Mouse (Mus musculus) stomach, embryonic 15.5 days (tissue): ENCODE results near the gene Hecw2. TPM values are rescaled to one million over a fixed set of nuclear protein-coding genes. Genes with fewer than 3 reads are reported as not detected.

Source experiments
- ATAC-seq: fragments of 200-750 bp; cut with Nextera tagmentation; 2 replicates; pipeline ENCODE4 v1.8.0; 2017; ENCODE audit warnings: low read depth, moderate number of reproducible peaks, moderate TSS enrichment; ENCODE audit not compliant: insufficient read depth, low FRiP score
- H3K27ac ChIP-seq: fragments of 300-500 bp; sonication (generic); 2 replicates; pipeline ENCODE4 v1.5.1; 2015; ENCODE audit warnings: mild to moderate bottlenecking, inconsistent platforms
- H3K27me3 ChIP-seq: fragments of 300-500 bp; sonication (generic); replicated peaks from 2 replicates; pipeline ENCODE4 v1.6.1; 2015; ENCODE audit warnings: inconsistent platforms
- H3K36me3 ChIP-seq: fragments of 300-500 bp; sonication (generic); 2 replicates; pipeline ENCODE4 v1.6.1; 2015; ENCODE audit warnings: inconsistent platforms
- H3K4me1 ChIP-seq: fragments of 300-500 bp; sonication (generic); 2 replicates; pipeline ENCODE4 v1.6.1; 2015; ENCODE audit warnings: inconsistent platforms
- H3K4me2 ChIP-seq: fragments of 300-500 bp; sonication (generic); 2 replicates; pipeline ENCODE4 v1.6.1; 2015; ENCODE audit warnings: mild to moderate bottlenecking, inconsistent platforms
- H3K4me3 ChIP-seq: fragments of 300-500 bp; sonication (generic); replicated peaks from 2 replicates; pipeline ENCODE4 v1.5.1; 2015; ENCODE audit warnings: inconsistent platforms
- H3K9ac ChIP-seq: fragments of 300-500 bp; sonication (generic); 2 replicates; pipeline ENCODE4 v1.6.1; 2015; ENCODE audit warnings: inconsistent platforms
- H3K9me3 ChIP-seq: fragments of 300-500 bp; sonication (generic); 2 replicates; pipeline ENCODE4 v1.6.1; 2016; ENCODE audit warnings: inconsistent platforms
- WGBS: fragments of 180-500 bp; shearing (Covaris S2); methylation state at CpG from one replicate; pipeline ENCODE4 v1.1.7; 2015; 5-methylcytosine and 5-hydroxymethylcytosine counted together
- polyA plus RNA-seq: library from polyadenylated mRNA; unstranded; fragments of >200 nt; fragmentation: Nextera tagmentation; extraction: Ambion mirVana; gene quantifications from 2 replicates; pipeline ENCODE4 v1.2.1, GENCODE M21; 2015

Gene Hecw2
- polyA plus RNA-seq, 1 experiment from 2014 or later, result 2.0 TPM

DNA sequence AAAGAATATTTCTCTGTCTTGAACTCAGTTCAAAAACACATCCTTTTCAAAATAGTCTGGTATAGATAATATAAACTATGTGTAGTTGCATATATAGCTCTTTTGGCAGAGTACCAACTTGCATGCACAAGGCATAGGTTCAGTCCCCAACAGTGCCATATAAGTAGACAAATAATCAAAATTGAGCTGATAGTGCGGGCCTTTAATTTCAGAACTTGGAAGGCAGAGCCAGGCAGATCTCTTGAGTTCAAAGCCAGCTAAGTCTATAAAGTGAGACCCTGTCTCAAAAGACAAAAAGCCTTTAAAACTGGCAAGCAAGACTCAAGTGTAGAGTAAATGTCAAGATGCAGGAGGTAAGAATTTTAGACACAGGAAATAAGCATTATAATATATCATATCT lies 412.0 kb downstream of the Hecw2 start:
- H3K4me1 ChIP-seq, result no peaks in the 10 kb centered on the region
- H3K9me3 ChIP-seq, result no peaks in the 10 kb centered on the region
- no peak overlapping the region for H3K4me3 ChIP-seq
- no peaks in the 10 kb centered on the region for H3K27me3 ChIP-seq
- H3K27ac ChIP-seq, result no peak overlapping the region
- H3K36me3 ChIP-seq, result no peaks in the 10 kb centered on the region
- ATAC-seq, result no peak
- 93% methylated on average over 1 of the region's 1 CpGs for WGBS
- no peak overlapping the region for H3K4me2 ChIP-seq
- H3K9ac ChIP-seq, result no peak overlapping the region

DNA sequence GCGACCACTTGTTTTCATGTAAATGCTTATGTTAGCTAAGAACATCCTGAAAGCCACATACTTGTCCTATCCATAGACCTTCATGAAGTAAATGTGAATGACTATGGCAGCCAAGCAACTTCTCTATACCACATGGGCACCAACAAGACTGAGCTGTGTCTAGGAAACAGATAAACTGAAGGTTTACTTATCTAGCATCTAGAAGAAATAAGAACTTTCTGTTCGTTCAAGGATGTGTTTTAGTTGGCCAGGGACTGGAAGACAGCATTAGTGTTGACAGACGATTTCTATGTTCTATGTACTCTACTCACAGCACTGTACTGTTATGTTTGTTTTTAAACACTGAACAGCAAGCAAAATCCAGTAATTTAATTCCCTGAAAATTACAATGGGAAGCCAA lies 412.9 kb downstream of the Hecw2 start:
- no peak overlapping the region for H3K4me2 ChIP-seq
- no peaks in the 10 kb centered on the region for H3K36me3 ChIP-seq
- no peak overlapping the region for H3K4me3 ChIP-seq
- H3K4me1 ChIP-seq, result no peaks in the 10 kb centered on the region
- ATAC-seq, result no peak
- no peak overlapping the region for H3K9ac ChIP-seq
- no peaks in the 10 kb centered on the region for H3K9me3 ChIP-seq
- 86% methylated on average over 3 of the region's 3 CpGs for WGBS
- no peak overlapping the region for H3K27ac ChIP-seq
- H3K27me3 ChIP-seq, result no peaks in the 10 kb centered on the region

DNA sequence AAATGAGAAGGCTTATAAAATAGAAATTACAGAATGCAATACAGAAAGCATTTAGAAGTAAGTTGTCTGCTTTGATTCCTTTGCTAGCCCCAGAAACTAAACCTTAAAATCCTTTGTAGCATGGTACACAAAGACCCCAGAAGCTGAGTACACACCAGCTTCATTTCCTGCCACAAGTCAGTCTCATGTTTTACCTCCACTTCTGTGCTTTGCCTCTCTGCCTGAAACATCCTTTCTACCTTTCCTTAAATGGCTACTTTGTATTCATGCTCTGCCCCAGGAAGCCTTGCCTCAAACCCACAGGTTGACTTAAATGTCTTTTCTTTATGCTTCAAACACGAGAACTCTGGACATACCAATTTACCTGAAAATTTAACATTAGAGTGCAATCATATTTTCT lies 413.7 kb downstream of the Hecw2 start:
- Histone ChIP-seq H3K36me3 (no peaks in the 10 kb centered on the region), H3K4me3 (no peak overlapping the region)
- 75% methylated on average over 1 of the region's 1 CpGs for WGBS

DNA sequence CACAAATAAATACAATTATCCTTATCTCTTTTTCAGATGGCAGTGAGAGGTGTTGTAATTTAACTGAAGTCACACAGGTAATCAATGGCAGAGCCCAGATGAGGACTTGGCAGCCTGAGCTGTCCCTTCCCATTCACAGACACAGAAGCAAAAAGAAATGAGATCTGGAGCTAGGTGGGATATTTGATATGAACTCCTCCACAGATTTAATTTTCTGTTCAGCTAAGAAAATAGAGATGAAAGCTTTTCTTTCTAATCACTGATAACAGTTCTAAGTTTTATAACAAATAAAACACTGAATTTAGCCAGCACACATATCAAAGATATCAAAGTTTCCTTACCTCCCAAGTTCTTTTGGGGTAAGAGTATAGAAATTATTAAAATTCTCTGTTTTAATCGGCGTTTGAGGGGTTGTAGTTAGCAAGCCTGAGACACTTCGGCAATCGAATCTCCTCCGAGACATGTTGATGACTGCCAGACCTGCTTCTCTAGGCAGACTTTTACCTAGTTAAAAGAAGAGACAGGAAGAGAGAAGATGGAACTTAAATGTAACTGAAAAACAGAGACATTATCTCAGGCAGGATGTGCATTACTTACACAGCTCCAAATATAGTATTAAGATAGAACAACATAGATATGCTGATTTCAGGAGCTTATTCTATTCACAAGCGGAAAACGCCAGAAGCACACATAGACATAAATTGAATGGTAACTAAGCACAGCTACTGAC lies 418.6 kb downstream of the Hecw2 start:
- Histone ChIP-seq H3K36me3 (no peaks in the 10 kb centered on the region), H3K4me1 (no peaks in the 10 kb centered on the region), H3K4me3 (no peak overlapping the region), H3K9me3 (no peaks in the 10 kb centered on the region), H3K27me3 (no peaks in the 10 kb centered on the region), H3K27ac (no peak overlapping the region), H3K4me2 (no peak overlapping the region), H3K9ac (no peak overlapping the region)
- 83% methylated on average over 7 of the region's 7 CpGs for WGBS
- no peak for ATAC-seq

More for the DNA sequence above, 413.7 kb downstream of the Hecw2 start:
- no peaks in the 10 kb centered on the region for H3K4me1 ChIP-seq
- ATAC-seq, result no peak
- H3K27me3 ChIP-seq, result no peaks in the 10 kb centered on the region
- H3K9me3 ChIP-seq, result no peaks in the 10 kb centered on the region
- H3K4me2 ChIP-seq, result no peak overlapping the region
- H3K9ac ChIP-seq, result no peak overlapping the region
- H3K27ac ChIP-seq, result no peak overlapping the region

DNA sequence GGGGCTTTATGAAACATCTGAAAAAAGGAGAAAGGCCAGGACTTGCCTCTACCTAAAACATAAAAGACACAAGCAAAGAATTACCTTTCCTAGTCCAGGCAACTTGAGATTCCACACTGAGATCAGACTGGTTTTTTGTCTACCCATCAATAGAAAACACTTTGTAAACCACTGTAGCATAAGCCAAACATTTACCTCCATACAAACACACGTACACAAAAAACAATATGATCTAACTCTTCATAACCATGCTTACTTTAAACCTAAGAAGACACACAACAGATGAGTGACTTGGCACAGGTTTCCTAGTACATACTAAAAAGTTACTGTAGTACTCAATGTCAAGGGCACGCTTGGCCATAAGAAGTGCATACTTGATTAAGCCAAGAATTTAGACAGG lies 419.4 kb downstream of the Hecw2 start:
- no peaks in the 10 kb centered on the region for H3K27me3 ChIP-seq

DNA sequence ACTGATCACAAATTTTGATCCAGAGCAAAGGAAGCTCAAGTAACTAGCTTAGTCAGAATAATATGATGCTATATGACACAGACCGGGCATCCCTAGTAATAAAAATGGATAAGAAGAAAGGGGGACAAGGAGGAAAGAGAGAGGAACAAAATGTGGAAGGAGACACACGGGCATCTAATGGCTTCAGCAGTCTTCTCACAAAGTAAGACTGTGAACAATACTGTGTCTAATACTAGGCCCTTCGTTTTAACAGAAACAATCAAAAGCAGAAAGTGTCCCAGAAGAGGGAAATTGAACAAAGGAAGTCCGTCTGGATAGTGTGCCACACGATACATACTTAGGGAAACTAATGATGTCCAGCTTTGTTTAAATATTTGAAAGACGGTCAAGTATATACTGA lies 419.9 kb downstream of the Hecw2 start:
- no peak for ATAC-seq
- H3K27ac ChIP-seq, result no peak overlapping the region
- no peaks in the 10 kb centered on the region for H3K4me1 ChIP-seq
- H3K4me2 ChIP-seq, result no peak overlapping the region
- H3K9me3 ChIP-seq, result no peaks in the 10 kb centered on the region
- H3K36me3 ChIP-seq, result no peaks in the 10 kb centered on the region
- H3K9ac ChIP-seq, result no peak overlapping the region
- H3K27me3 ChIP-seq, result no peaks in the 10 kb centered on the region
- WGBS, result 76% methylated on average over 6 of the region's 6 CpGs
- H3K4me3 ChIP-seq, result no peak overlapping the region

More for the DNA sequence above, 419.4 kb downstream of the Hecw2 start:
- no peak for ATAC-seq
- Histone ChIP-seq H3K27ac (no peak overlapping the region), H3K9ac (no peak overlapping the region), H3K4me3 (no peak overlapping the region), H3K9me3 (no peaks in the 10 kb centered on the region), H3K4me1 (no peaks in the 10 kb centered on the region), H3K36me3 (no peaks in the 10 kb centered on the region), H3K4me2 (no peak overlapping the region)
- WGBS, result 86% methylated on average over 2 of the region's 2 CpGs

DNA sequence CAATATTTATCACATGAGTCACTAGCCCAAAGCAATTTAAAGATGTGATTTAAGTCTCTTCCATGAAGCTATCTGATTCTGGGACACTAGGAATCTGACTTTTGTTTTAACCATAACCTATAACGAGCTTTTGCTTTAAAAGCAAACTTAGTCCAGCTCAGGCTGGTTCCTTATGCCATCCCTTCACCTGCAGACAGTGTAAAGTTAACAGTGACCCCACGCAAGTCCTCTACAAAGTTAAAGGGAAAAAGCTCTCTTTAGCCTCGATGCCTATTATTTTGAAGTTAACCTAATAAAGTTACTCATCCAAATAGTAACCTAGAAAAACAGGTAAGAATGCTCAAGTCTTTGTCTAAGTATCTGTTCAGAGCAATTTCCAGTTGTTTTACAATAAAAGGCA lies 420.4 kb downstream of the Hecw2 start:
- no peaks in the 10 kb centered on the region for H3K9me3 ChIP-seq
- ATAC-seq, result no peak
- no peak overlapping the region for H3K4me2 ChIP-seq
- no peaks in the 10 kb centered on the region for H3K4me1 ChIP-seq
- H3K27ac ChIP-seq, result no peak overlapping the region
- H3K36me3 ChIP-seq, result no peaks in the 10 kb centered on the region
- no peak overlapping the region for H3K4me3 ChIP-seq
- H3K27me3 ChIP-seq, result no peaks in the 10 kb centered on the region
- H3K9ac ChIP-seq, result no peak overlapping the region
- WGBS, result 85% methylated on average over 3 of the region's 3 CpGs

DNA sequence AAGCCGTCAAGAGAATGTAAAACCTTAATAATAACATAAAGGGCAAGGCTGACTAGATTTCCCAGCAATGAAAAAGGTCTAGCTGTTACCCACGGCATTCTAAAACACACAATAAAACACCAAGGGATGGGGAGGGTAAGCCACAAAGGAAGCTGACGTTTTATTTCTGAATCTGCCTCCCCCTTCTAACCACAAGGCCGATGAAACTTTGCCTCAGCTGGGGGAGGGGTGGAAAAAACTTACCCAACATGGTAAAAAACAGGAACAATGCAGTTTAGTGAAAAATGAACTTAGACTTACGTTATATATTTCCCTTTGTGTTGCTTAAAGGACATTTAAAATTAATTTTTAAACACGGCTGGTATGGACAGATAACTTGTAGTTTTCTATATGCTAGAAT lies 421.0 kb downstream of the Hecw2 start:
- Histone ChIP-seq H3K4me2 (no peak overlapping the region), H3K27me3 (no peaks in the 10 kb centered on the region), H3K27ac (no peak overlapping the region), H3K9me3 (no peaks in the 10 kb centered on the region), H3K4me1 (no peaks in the 10 kb centered on the region), H3K36me3 (no peaks in the 10 kb centered on the region), H3K4me3 (no peak overlapping the region), H3K9ac (no peak overlapping the region)
- ATAC-seq, result no peak
- 61% methylated on average over 6 of the region's 6 CpGs for WGBS

DNA sequence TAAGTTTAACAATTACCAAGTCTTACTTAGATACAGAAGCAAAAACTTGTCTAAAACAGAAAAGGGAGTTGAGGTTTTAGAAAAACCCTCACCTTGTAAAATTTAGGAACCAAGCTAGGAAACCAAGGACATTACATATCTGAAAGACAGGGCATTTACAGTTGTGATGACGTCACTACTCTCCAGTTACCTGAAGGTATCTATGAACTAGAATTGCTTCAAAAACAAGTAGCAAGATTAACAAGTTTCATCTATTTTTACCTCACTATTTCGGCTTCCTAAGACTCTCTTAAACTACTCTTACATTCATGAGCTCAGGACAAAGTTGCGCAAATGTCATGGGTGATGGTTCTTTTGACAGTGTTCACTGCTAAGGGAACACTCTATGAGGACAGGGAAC lies 422.0 kb downstream of the Hecw2 start:
- Histone ChIP-seq H3K4me3 (no peak overlapping the region), H3K9ac (no peak overlapping the region), H3K27ac (no peak overlapping the region), H3K4me2 (no peak overlapping the region), H3K27me3 (no peaks in the 10 kb centered on the region), H3K4me1 (no peaks in the 10 kb centered on the region), H3K9me3 (no peaks in the 10 kb centered on the region), H3K36me3 (no peaks in the 10 kb centered on the region)
- ATAC-seq, result no peak
- whole genome bisulfite sequencing, result 88% methylated on average over 3 of the region's 3 CpGs

DNA sequence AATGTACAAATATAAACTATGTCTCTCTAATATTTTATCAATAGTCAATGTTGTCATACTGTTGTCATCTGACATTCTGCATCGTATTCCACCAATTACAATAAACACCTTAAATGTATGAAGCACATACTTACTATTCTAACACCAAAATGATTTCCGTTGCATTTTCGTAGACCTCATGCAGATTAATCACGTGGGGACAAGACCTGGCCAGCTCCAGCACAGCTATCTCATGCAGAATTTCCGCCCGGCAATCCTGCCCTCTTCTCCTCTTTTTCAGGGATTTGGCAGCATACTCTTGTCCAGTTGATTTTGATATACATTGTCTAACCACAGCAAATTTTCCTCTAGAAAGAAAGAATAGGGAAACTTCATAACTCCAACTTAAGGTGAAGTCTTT lies 423.5 kb downstream of the Hecw2 start:
- Histone ChIP-seq H3K4me1 (no peaks in the 10 kb centered on the region), H3K9me3 (no peaks in the 10 kb centered on the region), H3K36me3 (no peaks in the 10 kb centered on the region), H3K4me3 (no peak overlapping the region), H3K27me3 (no peaks in the 10 kb centered on the region), H3K9ac (no peak overlapping the region), H3K27ac (no peak overlapping the region), H3K4me2 (no peak overlapping the region)
- WGBS, result 89% methylated on average over 6 of the region's 6 CpGs
- no peak for ATAC-seq

DNA sequence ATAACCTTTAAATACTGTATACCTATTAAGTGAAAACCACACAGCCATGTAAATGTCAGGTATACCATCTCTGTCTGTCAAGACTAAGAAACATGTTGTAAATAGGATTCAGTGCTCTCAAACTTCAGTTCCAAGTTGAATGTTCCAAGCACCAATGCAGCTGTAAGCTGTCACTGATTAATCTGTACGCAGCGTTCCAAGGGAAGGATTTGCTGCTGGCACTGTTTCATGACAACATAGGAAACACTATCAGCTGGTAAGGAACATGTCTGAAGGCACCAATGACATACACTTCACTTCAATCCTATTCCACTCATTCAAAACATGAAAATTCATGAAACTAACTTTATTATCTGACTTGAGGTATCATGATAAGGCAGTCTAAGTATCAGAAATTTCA lies 428.9 kb downstream of the Hecw2 start:
- no peaks in the 10 kb centered on the region for H3K4me1 ChIP-seq
- peaks cover 11% of the 10 kb centered on the region; the same call in 1 of the 2 replicates for H3K36me3 ChIP-seq
- H3K27ac ChIP-seq, result no peak overlapping the region
- no peaks in the 10 kb centered on the region for H3K27me3 ChIP-seq
- no peak for ATAC-seq
- no peak overlapping the region for H3K4me2 ChIP-seq
- WGBS, result 46% methylated on average over 2 of the region's 2 CpGs
- no peak overlapping the region for H3K4me3 ChIP-seq
- no peaks in the 10 kb centered on the region for H3K9me3 ChIP-seq
- H3K9ac ChIP-seq, result no peak overlapping the region

DNA sequence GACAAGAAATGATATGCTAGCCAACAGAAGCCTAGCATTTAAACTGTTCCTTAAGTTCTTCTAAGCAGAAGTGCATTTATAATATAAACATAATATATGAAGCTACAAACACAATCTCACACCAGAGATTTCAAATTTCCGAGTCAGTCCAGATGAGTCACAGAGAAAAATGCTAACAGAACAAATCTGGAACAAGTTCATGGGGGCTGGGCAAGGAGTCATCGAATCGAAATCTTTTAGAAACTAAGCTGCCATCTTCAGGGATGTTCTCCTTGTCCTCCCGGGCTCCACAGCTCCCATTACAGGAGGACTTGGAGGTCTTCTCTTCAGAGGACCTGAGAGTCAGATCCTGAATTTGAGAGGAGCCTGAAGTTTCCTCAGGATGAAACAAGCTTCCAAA lies 437.7 kb downstream of the Hecw2 start:
- no peaks in the 10 kb centered on the region for H3K27me3 ChIP-seq
- H3K4me3 ChIP-seq, result no peak overlapping the region
- WGBS, result 63% methylated on average over 4 of the region's 4 CpGs
- H3K9me3 ChIP-seq, result no peaks in the 10 kb centered on the region
- no peak overlapping the region for H3K4me2 ChIP-seq
- 0 out of 2 replicates have a peak, but pooled peaks cover 4% of the 10 kb centered on the region for H3K36me3 ChIP-seq
- no peak for ATAC-seq
- no peak overlapping the region for H3K27ac ChIP-seq
- H3K4me1 ChIP-seq, result no peaks in the 10 kb centered on the region
- no peak overlapping the region for H3K9ac ChIP-seq
